Mouse (Mus musculus) right cerebral cortex, postnatal 25 days (tissue): Measurements from ENCODE around the gene Tead1.

ENCODE experiments used
- DNase-seq: peaks from one replicate; pipeline ENCODE4 v3.0.0; 2022

Gene Tead1

GRCm38 (mm10) chr7:112781987-112782386 is 102.9 kb downstream of the Tead1 start:
- no peak for DNase-seq

- DNase-seq = no peak
These were observed 105.2 kb downstream of the Tead1 start for GRCm38 (mm10) chr7:112784278-112784677.

- DNase-seq = no peak
These were observed 106.2 kb downstream of the Tead1 start for GRCm38 (mm10) chr7:112785271-112785670.

GRCm38 (mm10) chr7:112786556-112787225 is 107.6 kb downstream of the Tead1 start:
- no peak for DNase-seq

- no peak for DNase-seq
These were observed 108.2 kb downstream of the Tead1 start for GRCm38 (mm10) chr7:112787281-112787680.

- no peak for DNase-seq
These were observed 109.2 kb downstream of the Tead1 start for GRCm38 (mm10) chr7:112788321-112788751.

- DNase-seq = no peak
These were observed 110.6 kb downstream of the Tead1 start for GRCm38 (mm10) chr7:112789693-112790092.

GRCm38 (mm10) chr7:112790334-112790733 is 111.2 kb downstream of the Tead1 start:
- no peak for DNase-seq

- no peak for DNase-seq
These were observed 113.6 kb downstream of the Tead1 start for GRCm38 (mm10) chr7:112792679-112793078.

GRCm38 (mm10) chr7:112793903-112794302 is 114.8 kb downstream of the Tead1 start:
- DNase-seq = no peak

GRCm38 (mm10) chr7:112794481-112794880 is 115.4 kb downstream of the Tead1 start:
- no peak for DNase-seq

- DNase-seq = no peak
These were observed 118.6 kb downstream of the Tead1 start for GRCm38 (mm10) chr7:112797526-112798321.

GRCm38 (mm10) chr7:112801706-112802105 is 122.6 kb downstream of the Tead1 start:
- no peak for DNase-seq

GRCm38 (mm10) chr7:112806718-112807400 is 127.7 kb downstream of the Tead1 start:
- DNase-seq = no peak

GRCm38 (mm10) chr7:112807401-112807751 is 128.3 kb downstream of the Tead1 start:
- DNase-seq = no peak

GRCm38 (mm10) chr7:112810752-112811151 is 131.6 kb downstream of the Tead1 start:
- DNase-seq = no peak

GRCm38 (mm10) chr7:112812037-112812775 is 133.1 kb downstream of the Tead1 start:
- DNase-seq = no peak

GRCm38 (mm10) chr7:112813163-112813562 is 134.0 kb downstream of the Tead1 start:
- DNase-seq = no peak

GRCm38 (mm10) chr7:112813731-112814306 is 134.7 kb downstream of the Tead1 start:
- DNase-seq = no peak

GRCm38 (mm10) chr7:112816016-112816415 is 136.9 kb downstream of the Tead1 start:
- no peak for DNase-seq

GRCm38 (mm10) chr7:112819833-112820232 is 140.7 kb downstream of the Tead1 start:
- no peak for DNase-seq

GRCm38 (mm10) chr7:112822879-112823278 is 143.8 kb downstream of the Tead1 start:
- DNase-seq = no peak

GRCm38 (mm10) chr7:112823621-112824020 is 144.5 kb downstream of the Tead1 start:
- DNase-seq = no peak
